Mouse (Mus musculus) lung, postnatal 10 days (tissue): ENCODE data around the gene Gm20914.
"Not testable (repeated sequence)": the region's sequence is repeated elsewhere in the genome, so short reads cannot be mapped to it uniquely, and the experiment has no call there.

Experiments used
- DNase-seq: peaks from one replicate; pipeline ENCODE4 v3.0.0; 2021

Gene Gm20914

GRCm38 (mm10) chrY:5725678-5726077 lies at the start of gene Gm20914:
Gm20914 (plus strand) TSS chrY:5725978.
- DNase-seq, result not testable (repeated sequence)
